Mouse (Mus musculus) embryonic facial prominence, embryonic 15.5 days (tissue): ENCODE results near the gene D16Ertd472e. TPM values are rescaled to one million over a fixed set of nuclear protein-coding genes. Genes with fewer than 3 reads are reported as not detected.

Experiments
- ATAC-seq: fragments of 200-750 bp; cut with Nextera tagmentation; 2 replicates; pipeline ENCODE4 v1.8.0; 2017; ENCODE audit warnings: low read depth, moderate TSS enrichment; ENCODE audit not compliant: insufficient number of reproducible peaks, low FRiP score, low TSS enrichment
- H3K27ac ChIP-seq: fragments of 300-500 bp; sonication (generic); replicated peaks from 2 replicates; pipeline ENCODE4 v1.5.1; 2015; ENCODE audit warnings: mild to moderate bottlenecking, inconsistent platforms
- H3K27me3 ChIP-seq: fragments of 300-500 bp; sonication (generic); 2 replicates; pipeline ENCODE4 v1.6.1; 2015; ENCODE audit warnings: inconsistent platforms
- H3K36me3 ChIP-seq: fragments of 300-500 bp; sonication (generic); 2 replicates; pipeline ENCODE4 v1.6.1; 2015; ENCODE audit warnings: mild to moderate bottlenecking, inconsistent platforms
- H3K4me1 ChIP-seq: fragments of 300-500 bp; sonication (generic); 2 replicates; pipeline ENCODE4 v1.6.1; 2015; ENCODE audit warnings: inconsistent platforms
- H3K4me2 ChIP-seq: fragments of 300-500 bp; sonication (generic); replicated peaks from 2 replicates; pipeline ENCODE4 v1.6.1; 2015; ENCODE audit warnings: mild to moderate bottlenecking, inconsistent platforms
- H3K4me3 ChIP-seq: fragments of 300-500 bp; sonication (generic); replicated peaks from 2 replicates; pipeline ENCODE4 v1.5.1; 2015; ENCODE audit warnings: mild to moderate bottlenecking, inconsistent platforms
- H3K9ac ChIP-seq: fragments of 300-500 bp; sonication (generic); 2 replicates; pipeline ENCODE4 v1.6.1; 2015; ENCODE audit warnings: inconsistent platforms
- H3K9me3 ChIP-seq: fragments of 300-500 bp; sonication (generic); replicated peaks from 2 replicates; pipeline ENCODE4 v1.6.1; 2016; ENCODE audit warnings: inconsistent platforms
- WGBS: fragments of 180-500 bp; shearing (Covaris S2); methylation state at CpG from one replicate; pipeline ENCODE4 v1.1.7; 2015; 5-methylcytosine and 5-hydroxymethylcytosine counted together
- polyA plus RNA-seq: library from polyadenylated mRNA; unstranded; fragments of >200 nt; fragmentation: Nextera tagmentation; extraction: Ambion mirVana; gene quantifications from 2 replicates; pipeline ENCODE4 v1.2.1, GENCODE M21; 2015

D16Ertd472e gene
- polyA plus RNA-seq, 1 experiment from 2014 or later, result 25.4 TPM

GRCm38 (mm10) chr16:78586621-78587020 is 10.1 kb upstream of the D16Ertd472e start:
- Histone ChIP-seq H3K4me3 (no peak overlapping the region), H3K36me3 (no peaks in the 10 kb centered on the region), H3K9ac (no peak overlapping the region), H3K4me2 (no peak overlapping the region), H3K27ac (no peak overlapping the region), H3K4me1 (no peaks in the 10 kb centered on the region), H3K27me3 (no peaks in the 10 kb centered on the region), H3K9me3 (no peaks in the 10 kb centered on the region)
- 76% methylated on average over 7 of the region's 7 CpGs for WGBS
- no peak for ATAC-seq

DNA sequence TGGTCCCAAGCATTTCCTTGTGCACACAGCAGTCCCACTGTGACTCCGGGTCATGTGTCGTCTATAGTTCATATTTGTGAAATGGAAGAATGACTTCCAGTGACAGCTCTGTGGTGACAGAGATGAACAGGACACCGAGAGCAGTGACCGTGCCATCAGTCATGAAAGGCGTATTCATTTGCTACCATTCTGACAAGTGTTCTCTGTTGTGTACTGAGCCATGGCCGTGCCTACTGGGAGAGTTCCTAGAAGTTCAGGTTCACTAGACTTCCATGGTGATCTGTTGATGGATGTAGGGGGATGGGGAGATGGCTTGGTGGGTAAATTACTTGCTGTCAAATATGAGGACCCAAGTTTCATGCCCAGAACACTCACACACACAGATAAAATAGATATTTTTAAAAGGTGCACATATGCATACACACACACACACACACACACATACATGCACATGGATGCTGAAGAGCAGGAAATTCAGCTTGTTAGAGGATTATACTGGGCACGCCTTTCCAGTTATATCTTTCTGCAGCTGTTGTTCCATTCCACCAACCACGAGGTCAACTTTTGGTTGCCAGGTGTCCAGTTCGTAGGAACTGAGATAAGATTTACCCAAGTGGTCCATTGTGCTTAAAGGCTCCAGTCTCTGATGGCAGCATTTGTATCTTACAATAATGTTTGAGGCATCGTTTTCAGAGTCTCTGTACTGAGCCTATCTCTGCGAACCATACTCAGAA is 9.3 kb upstream of the D16Ertd472e start:
- no peaks in the 10 kb centered on the region for H3K9me3 ChIP-seq
- H3K27ac ChIP-seq, result no peak overlapping the region
- no peak for ATAC-seq
- H3K4me2 ChIP-seq, result no peak overlapping the region
- H3K9ac ChIP-seq, result no peak overlapping the region
- 80% methylated on average over 11 of the region's 11 CpGs for WGBS
- H3K27me3 ChIP-seq, result no peaks in the 10 kb centered on the region
- H3K4me3 ChIP-seq, result no peak overlapping the region
- no peaks in the 10 kb centered on the region for H3K36me3 ChIP-seq
- no peaks in the 10 kb centered on the region for H3K4me1 ChIP-seq

DNA sequence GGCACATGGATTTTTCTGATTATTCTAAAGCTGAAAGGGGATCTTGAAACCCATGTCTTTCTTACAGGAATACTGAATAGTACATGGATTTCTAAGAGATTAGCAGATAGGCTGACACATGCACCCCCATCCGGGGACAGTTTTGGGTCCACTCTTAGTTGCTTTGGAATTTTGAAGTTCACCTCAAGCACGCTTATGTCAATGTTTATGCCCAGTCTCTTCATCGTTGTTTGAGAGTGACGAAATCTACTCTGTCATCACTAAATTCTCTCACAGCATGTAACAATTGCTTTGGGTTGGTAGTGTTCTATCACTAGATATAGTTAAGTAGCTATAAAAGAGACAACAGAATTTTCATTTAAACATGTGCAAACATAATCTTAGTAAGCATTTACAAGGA is 8.7 kb upstream of the D16Ertd472e start:
- no peak for ATAC-seq
- Histone ChIP-seq H3K27me3 (no peaks in the 10 kb centered on the region), H3K4me3 (no peak overlapping the region), H3K9ac (no peak overlapping the region), H3K4me2 (no peak overlapping the region), H3K4me1 (no peaks in the 10 kb centered on the region), H3K9me3 (no peaks in the 10 kb centered on the region), H3K27ac (no peak overlapping the region), H3K36me3 (no peaks in the 10 kb centered on the region)
- WGBS, result 77% methylated on average over 4 of the region's 4 CpGs

DNA sequence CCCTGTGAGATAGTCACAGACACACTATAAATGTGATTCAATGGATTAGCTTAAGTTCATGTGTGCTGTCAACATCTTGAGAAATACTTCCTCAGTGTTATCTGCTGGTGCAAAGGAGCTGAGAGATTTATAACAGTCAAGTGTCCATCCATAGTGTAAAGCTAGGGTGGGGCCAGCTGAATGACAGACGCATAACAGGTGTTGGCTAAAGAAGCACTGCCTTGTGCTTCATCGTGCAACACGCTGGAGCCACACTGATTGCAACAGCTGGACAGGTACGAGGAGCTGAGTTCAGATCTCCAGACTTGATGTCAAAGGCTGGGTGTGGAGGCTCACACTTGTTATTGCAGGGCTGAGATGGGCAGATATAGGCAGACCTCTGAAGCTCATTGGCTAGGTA is 7.5 kb upstream of the D16Ertd472e start:
- no peak for ATAC-seq
- H3K27me3 ChIP-seq, result no peaks in the 10 kb centered on the region
- no peaks in the 10 kb centered on the region for H3K4me1 ChIP-seq
- H3K4me3 ChIP-seq, result no peak overlapping the region
- no peak overlapping the region for H3K27ac ChIP-seq
- H3K9ac ChIP-seq, result no peak overlapping the region
- H3K36me3 ChIP-seq, result no peaks in the 10 kb centered on the region
- no peak overlapping the region for H3K4me2 ChIP-seq
- WGBS, result 78% methylated on average over 4 of the region's 4 CpGs
- no peaks in the 10 kb centered on the region for H3K9me3 ChIP-seq

DNA sequence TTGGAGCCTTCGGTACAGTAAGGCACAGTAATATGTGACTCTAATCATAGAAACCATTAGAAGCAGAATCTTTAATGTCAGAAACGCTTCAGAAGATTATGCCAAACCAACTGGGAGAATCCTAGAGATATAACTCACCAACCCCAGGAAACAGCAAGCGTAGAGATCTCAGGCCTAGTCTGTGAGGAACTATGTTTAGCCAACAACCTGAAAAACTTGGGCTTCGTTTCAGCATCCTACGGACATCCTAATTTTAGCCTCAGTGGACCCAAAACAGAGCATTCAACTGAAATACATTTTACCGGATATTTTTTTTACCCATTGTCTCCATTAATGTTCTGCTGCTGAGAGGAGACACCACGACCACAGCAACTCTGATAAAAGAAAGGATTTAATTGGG is 3.9 kb upstream of the D16Ertd472e start:
- Histone ChIP-seq H3K27ac (no peak overlapping the region), H3K9ac (no peak overlapping the region), H3K27me3 (no peaks in the 10 kb centered on the region), H3K36me3 (no peaks in the 10 kb centered on the region), H3K4me2 (no peak overlapping the region), H3K9me3 (no peaks in the 10 kb centered on the region), H3K4me1 (no peaks in the 10 kb centered on the region), H3K4me3 (no peak overlapping the region)
- no peak for ATAC-seq
- WGBS, result 95% methylated on average over 7 of the region's 7 CpGs

- Histone ChIP-seq H3K9me3 (no peaks in the 10 kb centered on the region), H3K36me3 (no peaks in the 10 kb centered on the region), H3K27ac (no peak overlapping the region), H3K4me1 (peaks cover 4% of the 10 kb centered on the region), H3K9ac (no peak overlapping the region), H3K27me3 (no peaks in the 10 kb centered on the region), H3K4me2 (no peak overlapping the region), H3K4me3 (no peak overlapping the region)
- ATAC-seq, result no peak
- WGBS, result 88% methylated on average over 4 of the region's 4 CpGs
These were observed 2.9 kb upstream of the D16Ertd472e start for GRCm38 (mm10) chr16:78579386-78579785.

DNA sequence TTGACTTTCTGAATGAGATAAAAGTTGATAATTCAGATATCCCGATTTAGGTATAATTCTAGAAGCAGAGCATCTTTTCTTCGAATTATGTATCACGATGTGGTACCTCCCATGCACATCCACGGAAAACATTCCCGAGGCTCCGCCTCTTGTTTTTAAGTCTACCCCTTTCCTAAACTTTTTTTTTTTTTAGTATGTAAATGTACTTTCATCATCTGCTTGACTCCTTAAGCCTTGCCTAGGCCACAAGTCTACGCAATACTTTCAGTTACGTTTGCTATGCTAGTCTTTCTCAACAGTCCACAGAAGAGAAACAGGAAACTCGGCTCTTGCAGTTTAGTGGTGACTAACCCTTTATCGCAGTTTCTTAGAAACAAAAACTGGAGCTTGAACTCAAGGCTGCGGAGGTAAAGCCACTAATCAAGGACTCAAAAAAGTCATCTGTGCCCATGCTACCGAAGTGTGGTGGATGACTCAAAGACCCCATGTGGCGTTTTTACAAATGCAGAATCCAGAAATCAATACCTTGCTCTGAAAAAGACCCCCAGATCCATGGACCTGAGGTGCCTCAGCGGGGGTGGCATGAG is 670 bp upstream of the D16Ertd472e start:
- Histone ChIP-seq H3K4me1 (peaks cover 15% of the 10 kb centered on the region), H3K9me3 (no peaks in the 10 kb centered on the region), H3K27ac (peak overlapping the region; percentile 96), H3K4me3 (peak overlapping the region; percentile 79), H3K36me3 (peaks cover 9% of the 10 kb centered on the region; the same call in 1 of the 2 replicates), H3K9ac (no peak overlapping the region), H3K27me3 (no peaks in the 10 kb centered on the region), H3K4me2 (peak overlapping the region; percentile 58)
- 12% methylated on average over 14 of the region's 14 CpGs for WGBS
- peak; percentile 51 for ATAC-seq

DNA sequence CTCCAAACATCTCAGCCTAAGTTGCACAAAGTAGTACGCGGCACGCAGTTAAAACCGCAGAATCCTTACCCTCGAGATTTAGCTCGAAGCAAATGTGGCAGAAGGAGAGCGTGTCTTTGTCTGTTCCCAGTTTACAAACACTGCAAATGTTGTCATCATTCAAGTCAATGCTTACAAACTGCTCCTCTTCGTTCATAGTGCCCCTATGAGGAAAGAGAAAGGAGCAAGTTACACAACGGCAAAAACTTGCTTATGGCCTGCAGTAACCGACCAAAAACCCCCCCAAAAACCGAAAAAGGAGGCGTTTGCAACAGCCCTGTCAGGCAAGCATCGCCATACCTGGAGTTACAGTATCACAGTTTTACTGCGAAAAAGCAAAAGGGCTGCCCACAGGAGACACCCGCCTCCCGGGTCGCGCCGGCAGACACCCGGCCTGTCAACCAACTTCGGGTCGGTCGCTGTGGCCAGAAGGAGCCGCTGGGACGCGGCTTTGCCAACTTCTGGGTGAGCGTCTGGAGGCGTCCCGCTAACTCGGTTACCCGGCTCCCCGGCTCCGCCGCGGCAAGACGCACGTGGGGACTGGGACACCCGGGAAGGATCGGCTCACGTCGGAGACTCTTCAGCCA is 543 bp downstream of the D16Ertd472e start:
- peak; percentile 74 for ATAC-seq
- peaks cover 11% of the 10 kb centered on the region; the same call in 1 of the 2 replicates for H3K36me3 ChIP-seq

DNA sequence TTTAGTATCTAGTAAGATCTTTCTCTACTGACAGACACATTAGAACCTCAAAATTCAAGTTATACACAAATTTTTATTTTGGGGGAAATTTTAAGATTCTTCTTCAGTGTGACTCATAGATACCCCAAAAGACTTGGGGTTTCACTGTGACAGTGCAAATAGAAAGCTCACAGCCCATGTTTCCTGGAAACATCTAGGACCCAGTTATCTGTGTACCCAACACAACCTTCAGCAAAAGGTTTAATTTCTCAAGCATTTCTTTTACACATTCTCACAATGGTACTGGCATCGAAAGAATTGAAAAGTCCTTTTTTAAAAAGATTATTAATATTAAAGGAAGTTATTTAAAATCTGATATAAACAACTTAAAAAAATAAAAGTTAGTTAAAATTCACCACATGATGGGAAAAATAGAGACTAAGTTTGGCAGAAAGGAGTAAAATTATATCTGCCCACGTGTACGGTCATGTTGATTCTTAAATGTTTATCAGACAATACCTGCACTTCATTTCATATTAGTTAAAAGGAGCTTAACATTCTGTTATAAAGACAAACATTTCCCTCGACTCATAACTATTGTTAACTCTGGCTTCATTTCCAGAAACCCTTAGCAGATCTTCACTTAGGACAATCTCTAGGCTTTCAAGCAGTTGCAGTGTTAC is 1.2 kb downstream of the D16Ertd472e start:
- Histone ChIP-seq H3K36me3 (peaks cover 11% of the 10 kb centered on the region; the same call in 1 of the 2 replicates), H3K4me1 (peaks cover 15% of the 10 kb centered on the region), H3K9ac (peak overlapping the region; percentile 74), H3K27me3 (no peaks in the 10 kb centered on the region), H3K27ac (peak overlapping the region; percentile 96), H3K4me3 (peak overlapping the region; percentile 79), H3K9me3 (no peaks in the 10 kb centered on the region), H3K4me2 (peak overlapping the region; percentile 58)
- no peak for ATAC-seq
- WGBS, result 19% methylated on average over 4 of the region's 4 CpGs

More for the DNA sequence above, 543 bp downstream of the D16Ertd472e start:
- Histone ChIP-seq H3K27me3 (no peaks in the 10 kb centered on the region), H3K4me2 (peak overlapping the region; percentile 58), H3K4me1 (peaks cover 15% of the 10 kb centered on the region), H3K9ac (peak overlapping the region; percentile 74), H3K9me3 (no peaks in the 10 kb centered on the region), H3K4me3 (peak overlapping the region; percentile 79), H3K27ac (peak overlapping the region; percentile 96)
- WGBS, result under 1% methylated on average over 41 of the region's 41 CpGs

DNA sequence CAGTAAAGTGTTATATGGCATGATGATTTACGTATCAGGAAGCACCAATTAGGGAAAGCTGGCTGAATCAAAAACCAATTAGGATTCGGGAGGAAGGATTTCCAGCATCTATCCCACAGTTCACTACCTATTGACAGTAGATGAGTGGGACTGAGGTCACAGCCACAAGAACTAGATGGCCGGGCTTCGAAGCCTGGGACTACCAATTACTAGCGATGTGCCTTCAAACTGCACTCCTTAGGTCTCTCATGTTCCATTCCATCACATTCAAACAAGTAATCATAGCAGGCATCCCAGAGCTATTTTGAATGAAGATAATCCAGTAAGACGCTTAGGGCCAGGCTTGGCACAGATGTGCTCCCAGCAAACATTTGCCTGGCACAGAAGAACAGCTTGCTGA is 2.3 kb downstream of the D16Ertd472e start:
- WGBS, result 51% methylated on average over 6 of the region's 6 CpGs
- H3K4me3 ChIP-seq, result peak overlapping the region; percentile 28
- peaks cover 15% of the 10 kb centered on the region for H3K4me1 ChIP-seq
- ATAC-seq, result no peak
- peaks cover 11% of the 10 kb centered on the region; the same call in 1 of the 2 replicates for H3K36me3 ChIP-seq
- H3K27ac ChIP-seq, result no peak overlapping the region; the same call in 1 of the 2 replicates
- no peak overlapping the region for H3K9ac ChIP-seq
- no peaks in the 10 kb centered on the region for H3K27me3 ChIP-seq
- peak overlapping the region; percentile 58 for H3K4me2 ChIP-seq
- H3K9me3 ChIP-seq, result no peaks in the 10 kb centered on the region

DNA sequence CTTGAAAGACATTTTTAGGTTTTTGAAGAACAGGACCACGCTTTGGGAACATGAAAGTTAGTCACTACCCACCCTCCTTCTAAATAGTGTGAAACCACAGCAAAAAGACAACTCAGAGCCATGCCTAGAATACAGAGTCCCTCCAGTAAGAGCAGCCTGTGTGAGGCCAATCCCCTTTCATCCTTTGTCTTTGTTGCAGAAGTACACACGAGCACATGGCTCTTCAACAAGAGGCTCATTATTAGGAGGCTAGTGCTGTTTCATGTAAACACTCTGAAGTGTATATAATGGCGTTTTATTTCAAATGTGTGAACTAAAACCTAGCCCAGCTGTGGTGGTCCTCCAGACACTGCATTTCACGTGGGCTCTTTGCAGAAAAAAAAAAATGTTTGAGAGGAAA is 3.5 kb downstream of the D16Ertd472e start:
- H3K4me3 ChIP-seq, result no peak overlapping the region

More for the DNA sequence above, 3.5 kb downstream of the D16Ertd472e start:
- no peak overlapping the region for H3K4me2 ChIP-seq
- peaks cover 11% of the 10 kb centered on the region; the same call in 1 of the 2 replicates for H3K36me3 ChIP-seq
- no peak for ATAC-seq
- H3K9me3 ChIP-seq, result no peaks in the 10 kb centered on the region
- 46% methylated on average over 4 of the region's 4 CpGs for WGBS
- no peaks in the 10 kb centered on the region for H3K27me3 ChIP-seq
- no peak overlapping the region for H3K9ac ChIP-seq
- H3K4me1 ChIP-seq, result peaks cover 15% of the 10 kb centered on the region
- H3K27ac ChIP-seq, result no peak overlapping the region
